Mouse (Mus musculus) lung, adult 2 months (tissue): ENCODE results near the gene Lpcat3.

Experiments
- CTCF ChIP-seq: fragments of 200-500 bp; IDR thresholded peaks from 2 replicates; pipeline ENCODE4 v1.5.1; 2011; ENCODE audit warnings: mild to moderate bottlenecking, low read length, control low read depth; ENCODE audit not compliant: insufficient read depth
- POLR2A ChIP-seq: fragments of 200-500 bp; IDR thresholded peaks from 2 replicates; pipeline ENCODE4 v1.6.1; 2011; ENCODE audit warnings: low read depth, mild to moderate bottlenecking, control low read depth, low read length, borderline replicate concordance; ENCODE audit errors: extremely low read depth

- TF ChIP-seq CTCF (no peak), POLR2A (no peak)
Measured at GRCm38 (mm10) chr6:124694166-124694955, 31.5 kb downstream of the Lpcat3 start.
